Mouse (Mus musculus) lung, embryonic 16.5 days (tissue): Measurements from ENCODE around the gene Olfr229. TPM values are rescaled to one million over a fixed set of nuclear protein-coding genes. Genes with fewer than 3 reads are reported as not detected.
"Not testable (repeated sequence)": the region's sequence is repeated elsewhere in the genome, so short reads cannot be mapped to it uniquely, and the experiment has no call there.

Experiments
- ATAC-seq: fragments of 200-750 bp; cut with Nextera tagmentation; 2 replicates; pipeline ENCODE4 v1.8.0; 2017; ENCODE audit warnings: low read depth, mild to moderate bottlenecking, moderate library complexity
- H3K27ac ChIP-seq: fragments of 300-500 bp; sonication (generic); 2 replicates; pipeline ENCODE4 v1.5.1; 2014; ENCODE audit warnings: mild to moderate bottlenecking, control low read depth, low read length
- H3K27me3 ChIP-seq: fragments of 300-500 bp; sonication (generic); 2 replicates; pipeline ENCODE4 v1.6.1; 2014; ENCODE audit warnings: low read depth, low read length, mixed read lengths; ENCODE audit not compliant: control insufficient read depth, insufficient read depth
- H3K36me3 ChIP-seq: fragments of 300-500 bp; sonication (generic); 2 replicates; pipeline ENCODE4 v1.6.1; 2014; ENCODE audit warnings: low read length; ENCODE audit not compliant: control insufficient read depth, insufficient read depth
- H3K4me1 ChIP-seq: fragments of 300-500 bp; sonication (generic); replicated peaks from 2 replicates; pipeline ENCODE4 v1.6.1; 2014; ENCODE audit warnings: low read length, mixed read lengths; ENCODE audit not compliant: control insufficient read depth, insufficient read depth
- H3K4me2 ChIP-seq: fragments of 300-500 bp; sonication (generic); 2 replicates; pipeline ENCODE4 v1.6.1; 2014; ENCODE audit warnings: low read depth, low read length, control low read depth
- H3K4me3 ChIP-seq: fragments of 300-500 bp; sonication (generic); 2 replicates; pipeline ENCODE4 v1.5.1; 2014; ENCODE audit warnings: mild to moderate bottlenecking, low read length, control low read depth
- H3K9ac ChIP-seq: fragments of 300-500 bp; sonication (generic); 2 replicates; pipeline ENCODE4 v1.6.1; 2014; ENCODE audit warnings: low read length, control low read depth
- H3K9me3 ChIP-seq: fragments of 300-500 bp; sonication (generic); 2 replicates; pipeline ENCODE4 v1.6.1; 2016; ENCODE audit warnings: low read length; ENCODE audit not compliant: control insufficient read depth
- WGBS: fragments of 180-500 bp; shearing (Covaris S2); extraction: QIAGEN DNeasy Blood & Tissue Kit; methylation state at CpG from one replicate; pipeline ENCODE4 v1.1.7; 2014; 5-methylcytosine and 5-hydroxymethylcytosine counted together
- polyA plus RNA-seq: library from polyadenylated mRNA; unstranded; fragments of >200 nt; fragmentation: Nextera tagmentation; extraction: Ambion mirVana; gene quantifications from 2 replicates; pipeline ENCODE4 v1.2.1, GENCODE M21; 2015

Olfr229 gene
- not detected in 2 replicates for polyA plus RNA-seq

DNA sequence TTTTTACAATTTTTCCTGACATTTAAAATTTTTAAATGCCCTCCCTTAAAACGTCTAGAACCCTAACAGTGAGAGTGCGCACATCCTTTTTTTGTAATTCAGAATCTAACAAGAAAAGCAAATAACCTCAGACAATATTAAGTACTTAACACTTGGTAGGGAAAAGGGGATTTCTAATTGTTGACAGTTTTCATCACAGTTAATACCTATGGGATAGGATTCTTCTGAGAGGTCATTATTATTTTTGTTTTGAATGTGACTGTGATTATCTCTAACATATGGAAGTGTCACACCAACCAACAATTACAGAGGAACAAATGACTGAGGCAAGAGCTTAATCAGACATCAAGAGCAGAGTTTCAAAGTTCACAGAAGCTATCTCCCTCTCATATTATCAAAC is at the start of gene Olfr229:
Olfr229 (plus strand) TSS at position 301 of the 400 bp plus-strand sequence.
- no peaks in the 10 kb centered on the region for H3K9me3 ChIP-seq
- H3K27me3 ChIP-seq, result no peaks in the 10 kb centered on the region
- H3K4me2 ChIP-seq, result no peak within 1 kb of the TSS
- H3K4me1 ChIP-seq, result no peaks in the 10 kb centered on the region
- WGBS, result 54% methylated on average over 2 of the region's 2 CpGs
- no peak for ATAC-seq
- no peaks in the 10 kb centered on the region for H3K36me3 ChIP-seq
- H3K27ac ChIP-seq, result no peak within 1 kb of the TSS
- H3K9ac ChIP-seq, result no peak within 1 kb of the TSS
- no peak within 1 kb of the TSS for H3K4me3 ChIP-seq

DNA sequence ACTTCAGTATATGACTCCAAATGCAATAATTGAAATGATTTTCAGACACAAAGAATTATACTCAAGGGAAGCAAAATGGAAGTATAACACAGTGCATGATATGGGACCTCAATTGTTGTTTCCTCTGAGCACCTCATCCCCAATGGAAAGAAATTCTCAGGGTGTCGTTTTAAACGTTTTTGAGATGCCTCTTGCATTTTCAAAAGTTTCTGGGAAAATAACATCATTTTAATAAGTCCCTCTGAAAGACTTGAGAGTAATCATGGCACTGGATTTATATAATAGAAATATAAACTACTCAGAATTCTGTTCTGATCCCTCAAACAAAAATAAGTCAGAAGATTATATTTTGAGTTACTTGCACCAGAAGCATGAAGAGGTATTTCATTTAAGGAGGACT is 41.0 kb upstream of the Olfr229 start, which contains the start of gene Olfr972:
Olfr972 (plus strand) TSS at position 301 of the 400 bp plus-strand sequence.
- Histone ChIP-seq H3K27me3 (no peaks in the 10 kb centered on the region), H3K9ac (no peak within 1 kb of the TSS), H3K4me1 (no peaks in the 10 kb centered on the region), H3K4me3 (no peak within 1 kb of the TSS), H3K4me2 (no peak within 1 kb of the TSS), H3K27ac (no peak within 1 kb of the TSS), H3K36me3 (no peaks in the 10 kb centered on the region), H3K9me3 (no peaks in the 10 kb centered on the region)
- no peak for ATAC-seq
- WGBS, result 62% methylated on average over 2 of the region's 2 CpGs

DNA sequence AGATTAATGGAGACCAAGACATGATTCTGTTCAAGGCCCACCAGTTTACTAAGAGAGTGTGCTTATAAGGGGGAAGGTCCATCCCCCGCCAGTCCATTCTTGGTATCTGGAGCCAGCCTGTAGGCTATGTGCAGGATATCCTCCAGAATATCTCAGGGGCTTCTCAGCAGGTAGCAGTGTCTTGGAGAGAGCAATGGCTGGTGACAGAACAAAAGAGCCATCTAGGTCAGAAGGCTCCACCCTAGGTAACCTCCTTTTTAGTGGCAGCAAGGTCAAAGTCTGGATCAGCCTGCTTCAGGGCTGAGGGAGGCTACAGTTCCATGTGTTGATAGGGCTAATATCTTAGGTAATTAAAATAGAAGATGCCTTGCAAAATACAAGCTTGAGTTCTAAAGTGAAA is 35.1 kb upstream of the Olfr229 start:
- not testable (repeated sequence) for H3K9ac ChIP-seq, H3K27me3 ChIP-seq, H3K4me1 ChIP-seq, ATAC-seq, H3K36me3 ChIP-seq, H3K9me3 ChIP-seq, H3K4me3 ChIP-seq, H3K27ac ChIP-seq, H3K4me2 ChIP-seq
- 68% methylated on average over 1 of the region's 1 CpGs for WGBS

DNA sequence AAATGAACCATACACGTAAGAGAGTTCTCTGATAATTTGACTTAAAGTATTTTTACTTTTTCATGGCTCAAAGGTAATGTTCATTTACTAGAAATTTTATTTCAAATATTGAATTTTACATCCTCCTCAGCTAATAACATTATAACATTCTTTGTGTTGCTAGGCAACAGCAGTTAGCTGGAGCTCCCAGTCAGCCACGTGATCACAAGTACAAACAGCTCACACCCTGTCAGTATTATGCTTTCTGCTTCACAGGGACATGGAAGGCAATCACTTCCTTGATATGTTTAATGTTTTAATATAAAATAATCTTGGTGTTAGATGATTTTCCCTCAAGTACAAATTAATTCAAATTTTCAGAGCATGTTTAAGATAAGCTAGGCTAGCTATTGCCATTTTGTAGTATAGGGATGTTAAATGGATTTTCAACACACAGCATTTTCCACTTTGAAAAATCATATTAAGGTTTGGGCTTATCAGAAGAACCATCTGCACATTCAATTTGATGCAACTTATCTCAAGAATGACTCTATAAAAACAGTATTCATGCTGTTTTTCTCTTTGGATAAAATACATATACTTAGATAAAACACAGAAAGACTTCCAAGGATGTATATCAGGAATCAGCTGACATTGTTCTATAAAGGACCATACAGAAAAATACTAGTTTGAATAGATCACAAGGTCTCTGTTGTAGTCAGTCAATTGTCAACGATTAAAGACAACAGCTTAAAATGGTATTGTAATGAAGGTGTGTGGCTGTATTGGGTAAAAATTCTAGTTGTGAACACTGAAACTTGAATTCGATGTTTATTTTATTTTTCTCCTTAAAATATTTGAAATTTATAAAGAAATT is 29.4 kb upstream of the Olfr229 start:
- not testable (repeated sequence) for ATAC-seq, H3K9ac ChIP-seq, H3K36me3 ChIP-seq, H3K9me3 ChIP-seq, H3K27me3 ChIP-seq, H3K4me2 ChIP-seq, H3K4me1 ChIP-seq, H3K27ac ChIP-seq, H3K4me3 ChIP-seq
- no CpG with 5 or more reads among the region's 4 CpGs for WGBS

DNA sequence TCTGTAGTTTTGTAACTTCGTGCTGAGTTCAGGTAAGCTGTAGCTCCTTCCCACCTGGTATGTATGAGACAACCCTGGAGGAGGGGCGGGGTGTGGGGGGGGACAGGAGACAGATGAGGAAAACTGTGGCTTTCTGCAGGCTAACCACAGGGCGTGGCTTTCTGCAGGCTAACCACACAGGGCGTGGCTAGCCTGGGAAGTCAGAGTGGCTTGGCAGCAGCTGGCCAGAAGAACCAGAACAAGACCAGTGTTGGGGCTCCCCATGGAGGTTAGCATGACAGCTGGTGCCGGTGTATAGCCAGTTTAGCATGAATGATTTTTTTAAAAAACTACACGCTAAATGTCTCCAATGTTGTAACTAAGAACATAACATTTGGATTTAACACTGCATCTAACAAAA is 2.0 kb upstream of the Olfr229 start:
- no peak overlapping the region for H3K4me3 ChIP-seq
- H3K27me3 ChIP-seq, result no peaks in the 10 kb centered on the region
- H3K4me2 ChIP-seq, result no peak overlapping the region
- H3K27ac ChIP-seq, result no peak overlapping the region
- no peaks in the 10 kb centered on the region for H3K36me3 ChIP-seq
- H3K9me3 ChIP-seq, result no peaks in the 10 kb centered on the region
- H3K9ac ChIP-seq, result no peak overlapping the region
- no peak for ATAC-seq
- 72% methylated on average over 6 of the region's 6 CpGs for WGBS
- no peaks in the 10 kb centered on the region for H3K4me1 ChIP-seq

DNA sequence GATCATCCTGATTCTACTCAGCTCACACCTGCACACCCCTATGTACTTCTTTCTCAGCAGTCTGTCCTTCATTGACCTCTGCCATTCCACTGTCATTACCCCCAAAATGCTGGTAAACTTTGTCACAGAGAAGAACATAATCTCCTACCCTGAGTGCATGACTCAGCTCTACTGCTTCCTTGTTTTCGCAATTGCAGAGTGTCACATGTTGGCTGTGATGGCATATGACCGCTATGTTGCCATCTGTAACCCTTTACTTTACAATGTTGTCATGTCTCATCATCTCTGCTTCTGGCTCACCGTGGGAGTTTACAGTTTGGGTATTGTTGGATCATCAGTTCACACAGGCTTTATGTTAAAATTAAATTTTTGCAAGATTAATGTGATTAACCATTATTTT is 2.8 kb downstream of the Olfr229 start:
- Histone ChIP-seq H3K4me3 (no peak overlapping the region), H3K9ac (no peak overlapping the region), H3K4me2 (no peak overlapping the region), H3K27ac (no peak overlapping the region), H3K4me1 (no peaks in the 10 kb centered on the region), H3K36me3 (no peaks in the 10 kb centered on the region), H3K9me3 (no peaks in the 10 kb centered on the region), H3K27me3 (no peaks in the 10 kb centered on the region)
- ATAC-seq, result no peak
- WGBS, result 71% methylated on average over 3 of the region's 3 CpGs

DNA sequence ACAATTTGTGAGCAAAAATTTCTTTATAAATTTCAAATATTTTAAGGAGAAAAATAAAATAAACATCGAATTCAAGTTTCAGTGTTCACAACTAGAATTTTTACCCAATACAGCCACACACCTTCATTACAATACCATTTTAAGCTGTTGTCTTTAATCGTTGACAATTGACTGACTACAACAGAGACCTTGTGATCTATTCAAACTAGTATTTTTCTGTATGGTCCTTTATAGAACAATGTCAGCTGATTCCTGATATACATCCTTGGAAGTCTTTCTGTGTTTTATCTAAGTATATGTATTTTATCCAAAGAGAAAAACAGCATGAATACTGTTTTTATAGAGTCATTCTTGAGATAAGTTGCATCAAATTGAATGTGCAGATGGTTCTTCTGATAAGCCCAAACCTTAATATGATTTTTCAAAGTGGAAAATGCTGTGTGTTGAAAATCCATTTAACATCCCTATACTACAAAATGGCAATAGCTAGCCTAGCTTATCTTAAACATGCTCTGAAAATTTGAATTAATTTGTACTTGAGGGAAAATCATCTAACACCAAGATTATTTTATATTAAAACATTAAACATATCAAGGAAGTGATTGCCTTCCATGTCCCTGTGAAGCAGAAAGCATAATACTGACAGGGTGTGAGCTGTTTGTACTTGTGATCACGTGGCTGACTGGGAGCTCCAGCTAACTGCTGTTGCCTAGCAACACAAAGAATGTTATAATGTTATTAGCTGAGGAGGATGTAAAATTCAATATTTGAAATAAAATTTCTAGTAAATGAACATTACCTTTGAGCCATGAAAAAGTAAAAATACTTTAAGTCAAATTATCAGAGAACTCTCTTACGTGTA is 21.1 kb downstream of the Olfr229 start:
- WGBS, result no CpG with 5 or more reads among the region's 4 CpGs
- H3K9me3 ChIP-seq, H3K36me3 ChIP-seq, H3K4me3 ChIP-seq, H3K27ac ChIP-seq, H3K4me1 ChIP-seq, ATAC-seq, H3K4me2 ChIP-seq, H3K27me3 ChIP-seq, H3K9ac ChIP-seq: not testable (repeated sequence)

DNA sequence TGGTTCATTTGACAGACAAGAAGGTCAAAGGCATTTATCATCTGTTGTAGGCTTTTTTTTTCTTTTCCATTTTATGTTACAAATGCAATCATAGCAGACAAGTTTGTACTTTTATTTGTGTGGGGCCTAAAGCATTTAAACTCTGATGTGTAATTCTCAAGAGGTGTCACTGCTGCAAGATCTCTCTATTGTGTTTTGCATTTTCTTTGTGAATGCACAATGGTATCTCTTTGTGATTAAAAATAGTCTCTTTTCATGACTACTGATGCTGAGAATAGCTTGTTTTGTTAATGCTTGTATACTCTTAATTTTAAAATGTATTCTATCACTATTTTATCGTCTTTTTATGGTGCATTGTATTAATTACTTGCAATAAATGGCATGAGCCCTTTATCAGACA is 21.7 kb downstream of the Olfr229 start:
- not testable (repeated sequence) for H3K9ac ChIP-seq, H3K4me2 ChIP-seq, H3K4me3 ChIP-seq, H3K27me3 ChIP-seq, H3K27ac ChIP-seq, H3K9me3 ChIP-seq, H3K36me3 ChIP-seq, H3K4me1 ChIP-seq, ATAC-seq
- 54% methylated on average over 1 of the region's 1 CpGs for WGBS

DNA sequence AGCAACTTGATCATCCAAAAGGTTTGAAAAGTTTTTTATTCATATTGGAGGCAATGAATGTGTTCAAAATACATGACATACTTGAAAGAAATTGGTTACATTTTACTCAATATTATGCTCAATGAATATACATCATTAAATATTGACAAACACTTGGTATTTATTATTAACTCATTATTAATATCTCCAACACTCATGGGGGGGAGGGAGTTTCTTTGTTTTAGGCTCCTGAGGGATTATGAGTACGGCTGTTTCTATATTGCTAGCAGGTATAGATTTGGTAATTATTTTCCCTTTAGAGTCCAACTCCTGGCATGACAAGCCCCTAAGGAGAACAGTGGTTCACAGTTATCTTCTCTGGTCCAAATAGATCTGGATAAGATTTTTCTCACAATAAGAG is 30.1 kb downstream of the Olfr229 start, which contains the start of gene Olfr974:
Olfr974 (plus strand) TSS at position 301 of the 400 bp plus-strand sequence.
- Histone ChIP-seq H3K36me3 (no peaks in the 10 kb centered on the region), H3K27ac (no peak within 1 kb of the TSS), H3K27me3 (no peaks in the 10 kb centered on the region), H3K4me3 (no peak within 1 kb of the TSS), H3K4me1 (no peaks in the 10 kb centered on the region), H3K4me2 (no peak within 1 kb of the TSS), H3K9ac (no peak within 1 kb of the TSS), H3K9me3 (no peaks in the 10 kb centered on the region)
- no peak for ATAC-seq
- 73% methylated on average over 1 of the region's 1 CpGs for WGBS
